Mouse (Mus musculus): ENCODE data around the gene Ube2f. TPM values are rescaled to one million over a fixed set of nuclear protein-coding genes. Genes with fewer than 3 reads are reported as not detected.
A peak's percentile ranks its signal among the peaks of the same experiment; 100 is the strongest.

The Ube2f gene
- polyA plus RNA-seq, 1 experiment from 2014 or later, result 71.6 TPM

DNA sequence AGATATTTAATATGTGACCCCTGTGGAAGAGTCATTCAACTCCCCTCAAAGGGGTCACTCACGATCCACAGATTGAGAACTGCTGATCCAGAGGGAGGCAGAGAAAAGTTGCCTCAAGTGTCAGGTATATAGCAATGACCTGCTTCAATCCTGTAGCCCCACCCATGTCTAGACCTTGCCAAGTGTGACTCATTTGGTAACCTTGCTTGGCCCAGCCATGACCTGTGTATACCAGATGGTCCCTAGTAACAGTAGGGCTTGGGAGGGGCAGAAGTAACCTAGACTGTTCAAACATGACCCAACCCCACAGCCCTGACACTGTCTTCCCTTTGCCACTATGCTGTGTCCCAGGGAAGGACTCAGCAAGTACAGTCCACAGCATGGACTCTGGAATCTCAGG lies 9.4 kb upstream of the Ube2f start:
- peak; percentile 52 for ATAC-seq
- H3K36me3 ChIP-seq, result no peaks in the 10 kb centered on the region
- 73% methylated on average over 1 of the region's 1 CpGs for WGBS (ENCODE audit: insufficient replicate concordance)
- H3K9ac ChIP-seq, result no peak overlapping the region
- H3K9me3 ChIP-seq (replicated peaks), result no peaks in the 10 kb centered on the region
- H3K27me3 ChIP-seq (replicated peaks), result peaks cover 5% of the 10 kb centered on the region; the same call in 1 of the 2 replicates
- H3K27ac ChIP-seq, result no peak overlapping the region
- H3K4me3 ChIP-seq, result no peak overlapping the region
- H3K4me1 ChIP-seq, result peaks cover 21% of the 10 kb centered on the region
- no peak overlapping the region for H3K4me2 ChIP-seq

DNA sequence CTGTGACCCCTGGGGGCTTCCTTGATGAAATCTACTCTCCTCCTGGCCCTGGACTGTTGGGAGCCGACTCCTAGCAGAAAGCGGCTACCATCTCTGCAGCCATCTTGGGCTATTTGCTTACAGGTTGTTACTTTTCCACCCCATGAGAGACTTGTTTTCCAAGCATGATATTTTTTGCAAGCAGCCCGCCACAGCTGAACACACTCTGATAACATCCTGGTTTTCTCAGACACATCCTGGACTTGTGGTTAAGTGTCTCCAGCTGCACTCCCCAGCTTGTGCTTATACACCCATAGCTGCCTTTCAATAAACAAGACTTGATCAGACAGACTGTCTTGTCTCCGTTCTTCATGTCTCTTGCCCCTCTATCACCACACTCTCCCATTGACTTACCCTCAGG lies 8.9 kb upstream of the Ube2f start:
- H3K4me3 ChIP-seq, result no peak overlapping the region
- no peak for ATAC-seq
- 35% methylated on average over 4 of the region's 4 CpGs for WGBS (ENCODE audit: insufficient replicate concordance)

GRCm38 (mm10) chr1:91248242-91248641 lies 1.9 kb upstream of the Ube2f start:
- peak overlapping the region; percentile 82 for H3K9ac ChIP-seq
- peaks cover 53% of the 10 kb centered on the region for H3K4me1 ChIP-seq
- peak; percentile 71 for ATAC-seq
- peak overlapping the region; percentile 97 for H3K27ac ChIP-seq
- WGBS (ENCODE audit: insufficient replicate concordance), result 57% methylated on average over 5 of the region's 5 CpGs
- peak overlapping the region; percentile 99 for H3K4me3 ChIP-seq
- H3K36me3 ChIP-seq, result no peaks in the 10 kb centered on the region
- no peaks in the 10 kb centered on the region for H3K9me3 ChIP-seq (replicated peaks)
- H3K27me3 ChIP-seq (replicated peaks), result no peaks in the 10 kb centered on the region
- H3K4me2 ChIP-seq, result peak overlapping the region; percentile 92

More for the DNA sequence above, 8.9 kb upstream of the Ube2f start:
- no peaks in the 10 kb centered on the region for H3K36me3 ChIP-seq
- no peaks in the 10 kb centered on the region for H3K9me3 ChIP-seq (replicated peaks)
- H3K4me2 ChIP-seq, result no peak overlapping the region
- H3K27me3 ChIP-seq (replicated peaks), result peaks cover 5% of the 10 kb centered on the region; the same call in 1 of the 2 replicates
- H3K27ac ChIP-seq, result no peak overlapping the region
- H3K4me1 ChIP-seq, result peaks cover 21% of the 10 kb centered on the region
- H3K9ac ChIP-seq, result no peak overlapping the region

DNA sequence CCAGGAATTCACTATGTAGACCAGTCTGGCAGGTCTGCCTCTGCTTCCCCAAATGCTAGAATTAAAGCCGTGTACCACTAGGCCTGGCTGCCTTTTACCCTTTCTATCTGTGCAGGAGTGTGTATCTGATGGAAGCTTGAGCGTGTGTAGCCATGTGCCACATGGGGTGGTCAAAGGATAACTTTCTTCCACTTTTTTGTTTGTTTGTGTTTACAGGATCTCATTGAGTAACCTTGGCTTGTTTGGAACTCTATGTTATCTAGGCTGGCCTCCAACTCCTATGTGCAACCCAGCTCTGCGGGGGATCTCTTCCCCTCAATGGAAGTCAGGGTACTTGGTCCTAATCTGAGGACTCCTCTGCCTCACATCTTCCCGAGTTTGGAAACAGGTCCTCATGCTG lies 1.1 kb upstream of the Ube2f start:
- H3K27me3 ChIP-seq (replicated peaks), result no peaks in the 10 kb centered on the region
- H3K36me3 ChIP-seq, result no peaks in the 10 kb centered on the region
- H3K4me2 ChIP-seq, result peak overlapping the region; percentile 92
- WGBS (ENCODE audit: insufficient replicate concordance), result 41% methylated on average over 4 of the region's 4 CpGs
- peaks cover 59% of the 10 kb centered on the region for H3K4me1 ChIP-seq
- no peak for ATAC-seq
- H3K9ac ChIP-seq, result peak overlapping the region; percentile 82
- H3K27ac ChIP-seq, result peak overlapping the region; percentile 97
- peak overlapping the region; percentile 99 for H3K4me3 ChIP-seq
- no peaks in the 10 kb centered on the region for H3K9me3 ChIP-seq (replicated peaks)

GRCm38 (mm10) chr1:91250415-91251147 lies 477 bp downstream of the Ube2f start:
- Histone ChIP-seq H3K4me3 (peak overlapping the region; percentile 99), H3K9me3 (replicated peaks) (no peaks in the 10 kb centered on the region), H3K36me3 (peaks cover 12% of the 10 kb centered on the region), H3K27ac (peak overlapping the region; percentile 92), H3K9ac (peak overlapping the region; percentile 99), H3K27me3 (replicated peaks) (no peaks in the 10 kb centered on the region), H3K4me1 (peaks cover 59% of the 10 kb centered on the region), H3K4me2 (peak overlapping the region; percentile 92)
- ATAC-seq, result peak; percentile 19
- WGBS (ENCODE audit: insufficient replicate concordance), result under 1% methylated on average over 69 of the region's 70 CpGs

GRCm38 (mm10) chr1:91251148-91251650 lies 1.1 kb downstream of the Ube2f start:
- Histone ChIP-seq H3K27ac (peak overlapping the region; percentile 92), H3K27me3 (replicated peaks) (no peaks in the 10 kb centered on the region), H3K9me3 (replicated peaks) (no peaks in the 10 kb centered on the region), H3K4me3 (peak overlapping the region; percentile 99), H3K4me2 (peak overlapping the region; percentile 92), H3K36me3 (peaks cover 16% of the 10 kb centered on the region), H3K9ac (peak overlapping the region; percentile 99), H3K4me1 (peaks cover 59% of the 10 kb centered on the region)
- WGBS (ENCODE audit: insufficient replicate concordance), result 15% methylated on average over 5 of the region's 5 CpGs
- no peak for ATAC-seq

DNA sequence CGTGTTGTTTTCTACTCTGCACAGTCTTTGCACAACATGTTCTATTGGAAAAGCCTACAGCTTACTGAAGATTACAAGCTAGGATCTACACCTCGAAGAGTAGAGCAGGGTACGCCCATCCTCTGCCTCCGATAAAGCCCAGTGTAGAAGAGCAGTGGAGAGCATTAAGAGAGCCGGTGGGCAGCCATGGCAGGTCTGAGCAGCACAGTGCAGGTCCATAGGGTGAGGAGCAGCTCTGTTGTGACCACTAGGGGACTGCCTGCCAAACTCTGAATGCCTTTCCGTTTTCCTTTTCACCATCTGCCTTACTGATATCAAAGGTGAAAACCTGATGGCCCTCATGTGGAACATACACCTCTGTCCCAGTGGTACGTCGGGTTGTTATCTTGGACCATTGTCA lies 1.8 kb downstream of the Ube2f start:
- Histone ChIP-seq H3K4me3 (peak overlapping the region; percentile 99), H3K9ac (peak overlapping the region; percentile 99), H3K27ac (peak overlapping the region; percentile 92), H3K36me3 (peaks cover 23% of the 10 kb centered on the region), H3K4me2 (peak overlapping the region; percentile 92), H3K27me3 (replicated peaks) (no peaks in the 10 kb centered on the region), H3K9me3 (replicated peaks) (no peaks in the 10 kb centered on the region), H3K4me1 (peaks cover 62% of the 10 kb centered on the region)
- 27% methylated on average over 8 of the region's 8 CpGs for WGBS (ENCODE audit: insufficient replicate concordance)
- ATAC-seq, result peak; percentile 53

DNA sequence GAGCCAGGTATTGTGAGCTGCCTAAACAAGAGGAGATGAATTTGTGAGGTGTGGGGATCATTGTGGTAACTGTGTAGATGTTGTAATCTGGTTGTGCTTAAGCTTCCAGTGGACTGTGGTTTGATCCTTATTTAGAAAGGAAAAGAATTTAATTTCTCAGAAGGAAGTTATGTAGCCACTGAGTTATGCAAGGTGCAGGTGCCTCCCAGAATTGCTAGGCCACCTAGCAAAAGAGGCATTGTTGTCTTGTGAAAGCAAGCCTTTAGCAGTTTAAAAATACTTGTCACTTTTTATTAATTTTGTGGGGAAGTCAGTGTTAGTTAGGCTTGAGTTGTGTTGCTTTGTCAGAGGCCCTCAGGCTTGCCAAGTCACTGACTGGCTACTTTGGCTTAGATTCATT lies 7.8 kb downstream of the Ube2f start:
- Histone ChIP-seq H3K4me3 (no peak overlapping the region), H3K36me3 (peaks cover 43% of the 10 kb centered on the region), H3K27me3 (replicated peaks) (no peaks in the 10 kb centered on the region), H3K9ac (no peak overlapping the region), H3K4me2 (no peak overlapping the region), H3K27ac (no peak overlapping the region), H3K4me1 (peaks cover 36% of the 10 kb centered on the region), H3K9me3 (replicated peaks) (no peaks in the 10 kb centered on the region)
- ATAC-seq, result no peak

- H3K9ac ChIP-seq, result no peak overlapping the region
- peaks cover 47% of the 10 kb centered on the region for H3K36me3 ChIP-seq
- no peaks in the 10 kb centered on the region for H3K27me3 ChIP-seq (replicated peaks)
- WGBS (ENCODE audit: insufficient replicate concordance), result 73% methylated on average over 5 of the region's 5 CpGs
- no peak overlapping the region for H3K4me2 ChIP-seq
- no peaks in the 10 kb centered on the region for H3K9me3 ChIP-seq (replicated peaks)
- no peak overlapping the region for H3K27ac ChIP-seq
- H3K4me1 ChIP-seq, result peaks cover 28% of the 10 kb centered on the region
- no peak overlapping the region for H3K4me3 ChIP-seq
- no peak for ATAC-seq
These were observed 9.7 kb downstream of the Ube2f start for GRCm38 (mm10) chr1:91259794-91260193.

GRCm38 (mm10) chr1:91262508-91262907 lies 12.4 kb downstream of the Ube2f start:
- H3K4me3 ChIP-seq, result no peak overlapping the region

GRCm38 (mm10) chr1:91272260-91272659 lies 22.2 kb downstream of the Ube2f start:
- WGBS (ENCODE audit: insufficient replicate concordance), result 88% methylated on average over 2 of the region's 2 CpGs
- no peaks in the 10 kb centered on the region for H3K9me3 ChIP-seq (replicated peaks)
- H3K27me3 ChIP-seq (replicated peaks), result no peaks in the 10 kb centered on the region
- H3K36me3 ChIP-seq, result peaks cover 59% of the 10 kb centered on the region
- ATAC-seq, result peak; percentile 52; the same call in 1 of the 2 replicates
- 0 out of 2 replicates have a peak overlapping the region, but pooled peaks have one; percentile 14 for H3K27ac ChIP-seq
- H3K4me1 ChIP-seq, result peaks cover 8% of the 10 kb centered on the region; the same call in 1 of the 2 replicates
- no peak overlapping the region for H3K4me3 ChIP-seq
- H3K4me2 ChIP-seq, result no peak overlapping the region
- no peak overlapping the region for H3K9ac ChIP-seq

More at GRCm38 (mm10) chr1:91262508-91262907, 12.4 kb downstream of the Ube2f start:
- WGBS (ENCODE audit: insufficient replicate concordance), result 87% methylated on average over 7 of the region's 7 CpGs
- no peaks in the 10 kb centered on the region for H3K9me3 ChIP-seq (replicated peaks)
- H3K4me2 ChIP-seq, result no peak overlapping the region
- H3K27ac ChIP-seq, result no peak overlapping the region
- peaks cover 17% of the 10 kb centered on the region for H3K4me1 ChIP-seq
- peaks cover 51% of the 10 kb centered on the region for H3K36me3 ChIP-seq
- no peak overlapping the region for H3K9ac ChIP-seq
- ATAC-seq, result no peak
- H3K27me3 ChIP-seq (replicated peaks), result no peaks in the 10 kb centered on the region

- no peaks in the 10 kb centered on the region for H3K9me3 ChIP-seq (replicated peaks)
- no peaks in the 10 kb centered on the region for H3K27me3 ChIP-seq (replicated peaks)
- H3K36me3 ChIP-seq, result peaks cover 82% of the 10 kb centered on the region
- no peak for ATAC-seq
- WGBS (ENCODE audit: insufficient replicate concordance), result 93% methylated on average over 4 of the region's 4 CpGs
- no peak overlapping the region for H3K4me2 ChIP-seq
- no peak overlapping the region for H3K4me3 ChIP-seq
- peaks cover 28% of the 10 kb centered on the region for H3K4me1 ChIP-seq
- H3K27ac ChIP-seq, result no peak overlapping the region
- no peak overlapping the region for H3K9ac ChIP-seq
These were observed 26.5 kb downstream of the Ube2f start for GRCm38 (mm10) chr1:91276581-91276980.

Measured in liver, embryonic 12.5 days (tissue).